Comparison of ENCODE assay signal across 12 mouse cellular contexts in genomic region chrX:98384017-98384416, GRCm38 (mm10).
"Had no signal": no experiment of that assay in that cellular context is flagged by ENCODE, and none has a peak within 500 bp of the region (broad histone marks: within the 10 kb centered on the region; RNA-seq: fewer than 3 reads in every experiment).

No protein-coding gene starts in this region.

- DNase-seq: retina, postnatal 1 day; right cerebral cortex, adult 18-20 months; right cerebral cortex, postnatal 14 days; right cerebral cortex, postnatal 25 days; right cerebral cortex, postnatal 4 days; spleen, adult 18-20 months; thymus, adult 18-20 months; thymus, adult 2 months; thymus, postnatal 14 days; thymus, postnatal 25 days; thymus, postnatal 36 days; thymus, postnatal 4 days had no signal
